Mouse (Mus musculus) heart, embryonic 14.5 days (tissue): ENCODE measurements around the gene Med24. TPM values are rescaled to one million over a fixed set of nuclear protein-coding genes. Genes with fewer than 3 reads are reported as not detected.

ENCODE experiments used
- ATAC-seq: fragments of 200-750 bp; cut with Nextera tagmentation; 2 replicates; pipeline ENCODE4 v1.8.0; 2017; ENCODE audit warnings: low read depth, moderate TSS enrichment; ENCODE audit not compliant: insufficient number of reproducible peaks, insufficient read depth, low FRiP score
- H3K27ac ChIP-seq, 2 experiments: fragments of 200-500 bp in 1 of 2; fragments of 300-500 bp in 1 of 2; sonication (generic) in 1 of 2; replicated peaks in 1 of 2; 2 replicates each; pipeline ENCODE4 v1.5.1; 2012 to 2014; ENCODE audit warnings: low read depth in 2 of 2, low read length in 2 of 2, control low read depth in 1 of 2, mild to moderate bottlenecking in 1 of 2, mixed read lengths in 1 of 2; ENCODE audit not compliant: control insufficient read depth in 1 of 2, insufficient read depth in 1 of 2
- H3K27me3 ChIP-seq: fragments of 300-500 bp; sonication (generic); 2 replicates; pipeline ENCODE4 v1.6.1; 2014; ENCODE audit warnings: mild to moderate bottlenecking, low read length, control low read depth; ENCODE audit not compliant: control insufficient read depth, insufficient read depth
- H3K36me3 ChIP-seq: fragments of 300-500 bp; sonication (generic); 2 replicates; pipeline ENCODE4 v1.6.1; 2014; ENCODE audit warnings: mild to moderate bottlenecking, control low read depth, low read length, mixed read lengths; ENCODE audit not compliant: control insufficient read depth, insufficient read depth
- H3K4me1 ChIP-seq, 2 experiments: fragments of 200-500 bp in 1 of 2; fragments of 300-500 bp in 1 of 2; sonication (generic) in 1 of 2; 2 replicates each; pipeline ENCODE4 v1.6.1; 2012 to 2014; ENCODE audit warnings: low read length in 2 of 2, control low read depth in 1 of 2, mixed read lengths in 1 of 2; ENCODE audit not compliant: control insufficient read depth in 2 of 2, insufficient read depth in 2 of 2
- H3K4me2 ChIP-seq: fragments of 300-500 bp; sonication (generic); 2 replicates; pipeline ENCODE4 v1.6.1; 2014; ENCODE audit warnings: mild to moderate bottlenecking, low read length
- H3K4me3 ChIP-seq, 2 experiments: fragments of 200-500 bp in 1 of 2; fragments of 300-500 bp in 1 of 2; sonication (generic) in 1 of 2; 2 replicates each; pipeline ENCODE4 v1.5.1; 2012 to 2014; ENCODE audit warnings: low read length in 2 of 2, mild to moderate bottlenecking in 2 of 2, control low read depth in 1 of 2, low read depth in 1 of 2, moderate library complexity in 1 of 2; ENCODE audit not compliant: control insufficient read depth in 1 of 2, insufficient read depth in 1 of 2
- H3K9ac ChIP-seq: fragments of 300-500 bp; sonication (generic); 2 replicates; pipeline ENCODE4 v1.6.1; 2014; ENCODE audit warnings: mild to moderate bottlenecking, low read length
- H3K9me3 ChIP-seq: fragments of 300-500 bp; sonication (generic); 2 replicates; pipeline ENCODE4 v1.6.1; 2016; ENCODE audit warnings: low read length, control low read depth; ENCODE audit not compliant: control insufficient read depth
- WGBS: fragments of 180-500 bp; shearing (Covaris S2); extraction: QIAGEN DNeasy Blood & Tissue Kit; methylation state at CpG from one replicate; pipeline ENCODE4 v1.1.7; 2014; 5-methylcytosine and 5-hydroxymethylcytosine counted together
- polyA plus RNA-seq: library from polyadenylated mRNA; unstranded; fragments of >200 nt; fragmentation: Nextera tagmentation; extraction: Ambion mirVana; gene quantifications from 2 replicates; pipeline ENCODE4 v1.2.1, GENCODE M21; 2014

Gene Med24
- polyA plus RNA-seq, 1 experiment from 2014 or later: 28.5 TPM

DNA sequence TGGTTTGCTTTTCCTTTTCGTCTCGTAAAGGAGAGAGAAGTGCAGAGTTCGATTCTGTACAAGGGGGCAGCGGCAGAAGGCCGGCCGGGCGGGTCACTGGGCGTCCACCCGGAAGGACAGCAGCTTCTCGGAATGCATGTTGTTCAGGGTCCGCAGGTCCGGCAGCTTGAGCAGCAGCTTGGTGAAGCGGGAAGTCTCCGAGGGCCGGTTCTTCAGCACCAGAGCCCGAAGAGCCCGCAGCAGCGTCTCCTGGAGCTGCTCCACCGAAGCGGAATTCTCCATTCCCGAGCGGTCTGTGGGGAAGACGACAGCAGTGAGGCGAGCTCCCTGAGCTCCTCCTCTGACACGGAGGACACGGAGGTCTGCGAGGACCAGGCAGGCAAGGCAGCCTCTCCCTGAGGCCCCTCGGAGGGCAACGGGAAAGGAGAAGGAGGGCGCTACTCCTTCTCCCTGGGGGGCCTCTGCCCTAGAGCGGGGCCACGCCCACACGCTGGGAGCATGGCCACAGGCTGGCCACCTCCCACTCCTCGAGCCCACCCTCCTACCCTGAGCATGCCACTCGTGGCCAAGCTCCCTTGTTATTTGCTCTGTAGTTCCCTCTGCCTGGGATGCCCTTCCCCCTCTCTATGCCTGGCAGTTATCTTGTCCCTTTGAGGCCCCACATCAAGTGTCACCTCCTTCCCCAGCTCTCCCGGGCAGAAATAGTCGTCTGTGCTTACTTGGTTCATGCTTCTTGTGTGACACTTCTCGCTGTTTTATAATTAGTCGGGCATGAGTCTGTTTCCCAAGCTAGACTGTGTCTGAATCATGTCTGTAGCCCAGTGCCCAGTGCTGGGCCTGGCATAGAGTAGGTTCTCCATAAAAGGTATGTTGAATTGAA is 39.1 kb upstream of the Med24 start:
- Histone ChIP-seq H3K36me3 (peaks cover 56% of the 10 kb centered on the region), H3K27me3 (no peaks in the 10 kb centered on the region)
- 9% methylated on average over 38 of the region's 39 CpGs for WGBS

DNA sequence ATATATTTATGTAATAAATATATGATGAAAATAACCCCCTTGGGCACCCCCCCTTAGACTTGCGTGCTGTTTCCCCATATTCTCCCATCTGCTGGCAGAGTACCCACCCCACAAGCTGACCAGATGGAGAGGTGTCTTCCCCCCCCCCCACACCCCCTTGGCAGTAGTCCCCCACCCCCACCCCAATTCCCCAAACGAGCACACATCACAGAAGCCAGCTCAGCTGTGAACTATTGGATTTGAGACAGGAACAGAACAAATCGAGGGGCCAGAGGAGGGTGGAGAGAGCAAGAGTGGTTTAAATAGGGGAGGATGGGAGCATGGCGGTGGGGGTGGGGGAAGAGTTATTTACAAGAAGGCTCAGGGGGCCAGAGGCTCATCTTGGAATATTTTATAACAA is 38.5 kb upstream of the Med24 start:
- Histone ChIP-seq H3K27ac (peak overlapping the region; percentile 90 to 94; a peak in 3 of 4 replicates), H3K9ac (peak overlapping the region; percentile 74), H3K9me3 (no peaks in the 10 kb centered on the region), H3K4me2 (peak overlapping the region; percentile 58), H3K4me3 (peak overlapping the region in 1 of 2 experiments; percentile 24; a peak in 2 of 4 replicates), H3K36me3 (peaks cover 63% of the 10 kb centered on the region), H3K27me3 (no peaks in the 10 kb centered on the region), H3K4me1 (peaks cover 57 to 76% of the 10 kb centered on the region in 2 experiments)
- WGBS: 16% methylated on average over 4 of the region's 4 CpGs
- ATAC-seq: no peak

More for the DNA sequence above, 39.1 kb upstream of the Med24 start:
- ATAC-seq: peak; percentile 25
- Histone ChIP-seq H3K4me3 (peak overlapping the region; percentile 24 to 31), H3K27ac (peak overlapping the region; percentile 90 to 94), H3K9me3 (no peaks in the 10 kb centered on the region), H3K9ac (peak overlapping the region; percentile 74), H3K4me2 (peak overlapping the region; percentile 58), H3K4me1 (peaks cover 60 to 82% of the 10 kb centered on the region in 2 experiments)

GRCm38 (mm10) chr11:98767276-98767675 is 38.0 kb upstream of the Med24 start:
- Histone ChIP-seq H3K27me3 (no peaks in the 10 kb centered on the region), H3K4me3 (no peak overlapping the region), H3K36me3 (peaks cover 67% of the 10 kb centered on the region), H3K9me3 (no peaks in the 10 kb centered on the region), H3K4me2 (peak overlapping the region; percentile 58; the same call in 1 of the 2 replicates), H3K4me1 (peaks cover 53 to 73% of the 10 kb centered on the region in 2 experiments), H3K27ac (peak overlapping the region in 1 of 2 experiments; percentile 94; a peak in 2 of 4 replicates), H3K9ac (peak overlapping the region; percentile 18; the same call in 1 of the 2 replicates)
- ATAC-seq: no peak
- 20% methylated on average over 9 of the region's 9 CpGs for WGBS

DNA sequence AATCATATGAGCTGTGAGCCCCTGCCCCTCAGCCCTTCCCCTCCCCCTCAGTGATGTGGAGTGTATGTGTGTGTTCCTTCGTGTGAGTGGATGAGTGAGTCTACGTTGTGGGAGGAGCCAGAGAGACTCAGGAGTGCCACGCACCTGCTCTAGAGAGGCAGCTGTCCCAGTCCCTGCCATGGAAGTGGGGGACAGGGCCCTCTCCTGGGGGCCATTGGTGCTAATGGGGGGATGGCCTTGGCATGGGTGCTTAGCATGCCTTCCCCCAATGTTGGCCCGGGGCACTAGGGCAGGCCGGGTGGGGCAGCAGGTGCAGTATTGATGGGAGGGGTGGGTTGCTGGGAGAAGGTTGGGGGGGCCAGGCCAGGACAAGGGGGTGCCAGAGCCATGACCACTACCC is 37.6 kb upstream of the Med24 start:
- peaks cover 72% of the 10 kb centered on the region for H3K36me3 ChIP-seq
- no peak for ATAC-seq
- H3K4me1 ChIP-seq: peaks cover 50 to 68% of the 10 kb centered on the region in 2 experiments
- H3K9me3 ChIP-seq: no peaks in the 10 kb centered on the region
- H3K4me3 ChIP-seq: no peak overlapping the region
- H3K27ac ChIP-seq: peak overlapping the region in 1 of 2 experiments; percentile 94; a peak in 2 of 4 replicates
- 48% methylated on average over 5 of the region's 5 CpGs for WGBS
- peak overlapping the region; percentile 16; the same call in 1 of the 2 replicates for H3K9ac ChIP-seq
- 0 out of 2 replicates have a peak overlapping the region, but pooled peaks have one; percentile 58 for H3K4me2 ChIP-seq
- no peaks in the 10 kb centered on the region for H3K27me3 ChIP-seq

DNA sequence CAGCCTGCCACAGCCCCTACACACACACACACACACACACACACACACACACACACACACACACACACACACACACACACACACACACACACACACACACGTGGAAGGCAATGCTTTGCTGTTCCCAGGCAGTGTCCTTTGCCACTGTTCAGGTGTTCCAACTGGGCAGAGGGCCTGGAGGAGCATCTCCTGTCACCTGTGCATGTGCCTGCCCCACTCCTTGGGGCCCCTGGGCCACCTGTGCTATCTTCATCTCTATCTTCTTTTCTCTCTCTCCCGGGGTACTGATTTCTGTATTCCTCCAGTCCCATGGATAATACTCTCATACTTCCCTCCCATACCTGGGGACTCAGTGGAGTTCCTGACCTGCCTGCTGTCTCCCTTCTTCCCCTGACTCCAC is 37.1 kb upstream of the Med24 start:
- no peak for ATAC-seq
- Histone ChIP-seq H3K4me2 (no peak overlapping the region), H3K9ac (peak overlapping the region; percentile 21; the same call in 1 of the 2 replicates), H3K4me3 (no peak overlapping the region), H3K27me3 (no peaks in the 10 kb centered on the region), H3K27ac (peak overlapping the region; percentile 29 to 94; a peak in 3 of 4 replicates), H3K36me3 (peaks cover 72% of the 10 kb centered on the region), H3K9me3 (no peaks in the 10 kb centered on the region), H3K4me1 (peaks cover 46 to 63% of the 10 kb centered on the region in 2 experiments)
- WGBS: 61% methylated on average over 2 of the region's 2 CpGs

DNA sequence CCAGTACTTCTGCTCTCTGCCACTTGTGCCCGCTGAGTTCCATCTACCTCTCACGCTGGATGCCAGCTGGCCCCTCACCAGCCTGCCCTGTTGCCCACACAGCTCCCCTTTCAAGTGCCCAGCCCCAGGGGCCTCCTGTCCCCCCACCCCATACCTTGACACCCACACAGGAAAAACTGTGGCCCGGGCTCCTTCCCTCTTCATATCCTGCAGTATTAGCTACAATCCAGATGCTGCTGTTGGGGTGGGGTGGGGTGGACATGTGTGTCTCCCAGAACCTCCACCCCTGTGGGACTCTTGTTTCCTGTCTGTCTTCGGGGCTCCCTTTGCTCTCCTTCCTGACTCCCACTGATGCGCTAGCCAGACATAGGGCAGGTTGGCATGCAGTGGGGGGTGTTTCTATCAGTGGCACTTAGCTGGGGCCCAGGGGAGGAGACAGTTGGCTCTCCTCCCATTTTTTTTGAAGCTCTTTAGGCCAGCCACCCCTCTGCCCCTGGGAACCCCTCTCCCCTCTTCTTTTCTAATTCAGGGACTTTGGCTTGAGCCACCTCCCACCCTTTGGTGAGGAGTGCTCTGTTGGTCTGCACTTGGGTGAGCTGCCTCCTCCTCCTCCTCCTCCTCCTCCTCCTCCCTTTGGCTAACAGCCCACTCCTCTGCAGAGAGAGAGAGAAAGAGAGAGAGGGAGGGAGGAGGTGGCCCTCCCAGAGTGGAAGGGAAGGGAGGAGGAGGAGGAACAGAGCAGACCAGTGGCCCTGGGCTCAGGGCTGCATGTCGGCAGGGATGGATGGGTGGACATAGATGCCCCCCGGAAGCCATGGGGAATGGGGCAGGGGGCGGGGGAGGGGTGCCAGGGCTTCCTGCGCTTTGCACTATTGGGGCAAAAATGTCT is 36.4 kb upstream of the Med24 start:
- H3K27ac ChIP-seq: peak overlapping the region; percentile 6 to 94; a peak in 3 of 4 replicates
- 36% methylated on average over 8 of the region's 9 CpGs for WGBS
- H3K36me3 ChIP-seq: peaks cover 72% of the 10 kb centered on the region
- no peaks in the 10 kb centered on the region for H3K27me3 ChIP-seq
- H3K4me2 ChIP-seq: peak overlapping the region; percentile 39
- H3K9me3 ChIP-seq: no peaks in the 10 kb centered on the region
- peak; percentile 12; the same call in 1 of the 2 replicates for ATAC-seq
- H3K9ac ChIP-seq: peak overlapping the region; percentile 54
- H3K4me3 ChIP-seq: no peak overlapping the region
- H3K4me1 ChIP-seq: peaks cover 43 to 58% of the 10 kb centered on the region in 2 experiments

- Histone ChIP-seq H3K27me3 (no peaks in the 10 kb centered on the region), H3K9me3 (no peaks in the 10 kb centered on the region), H3K27ac (peak overlapping the region in 1 of 2 experiments; percentile 94; a peak in 2 of 4 replicates), H3K4me2 (no peak overlapping the region), H3K4me1 (peaks cover 38 to 50% of the 10 kb centered on the region in 2 experiments), H3K36me3 (peaks cover 71% of the 10 kb centered on the region), H3K4me3 (no peak overlapping the region), H3K9ac (no peak overlapping the region)
- ATAC-seq: no peak
Measured at GRCm38 (mm10) chr11:98764746-98765145, 35.5 kb upstream of the Med24 start.
